Comparison of ENCODE assay signal across 8 mouse cellular contexts in the genomic region with DNA sequence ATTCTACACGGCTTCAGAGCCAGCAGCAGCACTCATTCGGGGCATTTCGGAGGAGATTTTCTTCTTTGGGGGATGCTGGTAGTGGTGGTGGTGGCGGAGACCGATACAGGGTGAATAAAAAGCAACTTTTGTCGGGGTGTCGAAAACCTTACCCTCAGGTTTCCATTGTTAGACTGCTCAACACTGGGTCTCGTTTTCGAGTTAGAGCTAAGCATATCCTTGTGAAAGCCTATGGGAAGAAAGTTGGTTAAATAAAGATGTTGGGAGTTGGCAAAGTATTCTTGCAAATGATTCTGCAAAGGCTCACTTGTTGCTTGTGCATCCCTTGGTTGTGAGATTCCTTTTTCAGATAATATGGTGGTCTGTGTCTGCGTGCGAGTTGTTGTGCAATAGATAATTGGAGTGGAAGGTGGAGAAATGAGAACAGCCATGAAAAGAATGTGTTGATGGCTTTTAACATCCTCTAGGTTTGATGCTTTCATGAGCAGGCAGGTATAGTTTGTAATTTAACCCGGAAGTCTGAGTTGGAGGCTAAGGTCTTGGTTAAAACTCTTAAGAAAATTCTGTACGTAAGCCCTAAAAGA. TPM values are rescaled to one million over a fixed set of nuclear protein-coding genes. Genes with fewer than 3 reads are reported as not detected.
A peak's percentile ranks its signal among the peaks of the same experiment; 100 is the strongest.
DNase-seq lines count a peak whose midpoint lies in the region; ATAC-seq and TF ChIP-seq lines count a peak whose summit lies in the region.

No protein-coding gene starts in this region.

- DNase-seq in cerebellum, adult 2 months: no peak
- DNase-seq in cerebellum, postnatal 10 days: no peak
- no peak for DNase-seq in spleen, adult 2 months (ENCODE audit: low read depth in 1 of 2, low spot score in 2 of 2)
- no peak for DNase-seq in spleen, postnatal 14 days (ENCODE audit: low spot score in 2 of 2)
- DNase-seq in thymus, postnatal 14 days: no peak
- no peak for DNase-seq in layer of hippocampus, adult 9-10 months (ENCODE audit: low spot score)
- DNase-seq in urinary bladder, adult 18-20 months (ENCODE audit: low spot score in 2 of 2): no peak

- WGBS in cerebellum, adult 2 months: 28% methylated on average over 13 of the region's 13 CpGs
- WGBS in spleen, adult 2 months: 28% methylated on average over 13 of the region's 13 CpGs
- 9% methylated on average over 13 of the region's 13 CpGs for WGBS in liver, embryonic 12.5 days (ENCODE audit: insufficient replicate concordance)

- no peak overlapping the region for H3K27ac ChIP-seq in cerebellum, adult 2 months (ENCODE audit: insufficient read depth, low read length)
- H3K27ac ChIP-seq in spleen, adult 2 months (ENCODE audit: insufficient read depth, low read length): no peak overlapping the region
- peak overlapping the region; percentile 89 for H3K27ac ChIP-seq in liver, embryonic 12.5 days

- H3K4me2 ChIP-seq in liver, embryonic 12.5 days: peak overlapping the region; percentile 95

- ATAC-seq in liver, embryonic 12.5 days: no peak

- H3K27me3 ChIP-seq in cerebellum, adult 2 months (ENCODE audit: control insufficient read depth, insufficient read depth, low read length): peaks cover 13% of the 10 kb centered on the region; the same call in 1 of the 2 replicates
- no peaks in the 10 kb centered on the region for H3K27me3 ChIP-seq in spleen, adult 2 months (ENCODE audit: control insufficient read depth, insufficient read depth, low read length)
- H3K27me3 ChIP-seq in liver, embryonic 12.5 days (replicated peaks): no peaks in the 10 kb centered on the region

- H3K4me3 ChIP-seq in cerebellum, adult 2 months (replicated peaks; ENCODE audit: insufficient read depth, low read depth, low read length): peak overlapping the region; percentile 67
- H3K4me3 ChIP-seq in spleen, adult 2 months (ENCODE audit: extremely low read depth, insufficient read depth, insufficient read length): peak overlapping the region; percentile 89
- peak overlapping the region; percentile 92 for H3K4me3 ChIP-seq in liver, embryonic 12.5 days

- no peaks in the 10 kb centered on the region; the same call in 1 of the 2 replicates for H3K4me1 ChIP-seq in cerebellum, adult 2 months (ENCODE audit: control insufficient read depth, insufficient read depth, low read length)
- H3K4me1 ChIP-seq in spleen, adult 2 months (ENCODE audit: control insufficient read depth, insufficient read depth, insufficient read length): peaks cover 26% of the 10 kb centered on the region
- H3K4me1 ChIP-seq in liver, embryonic 12.5 days: peaks cover 74% of the 10 kb centered on the region

- H3K9me3 ChIP-seq in liver, embryonic 12.5 days (replicated peaks): no peaks in the 10 kb centered on the region

- TF ChIP-seq CTCF in cerebellum, adult 2 months (IDR thresholded peaks at IDR 0.05; ENCODE audit: borderline replicate concordance, insufficient read depth, low read depth, low read length): no peak
- TF ChIP-seq CTCF in spleen, adult 2 months (IDR thresholded peaks at IDR 0.05; ENCODE audit: extremely low read depth, insufficient read depth, insufficient read length, insufficient replicate concordance): no peak

- no peak for TF ChIP-seq POLR2A in cerebellum, adult 2 months (IDR thresholded peaks at IDR 0.05; ENCODE audit: borderline replicate concordance, insufficient read depth, low read length)
- no peak for TF ChIP-seq POLR2A in spleen, adult 2 months (IDR thresholded peaks at IDR 0.05; ENCODE audit: low read depth, low read length)

- peak overlapping the region; percentile 85 for H3K9ac ChIP-seq in liver, embryonic 12.5 days

- H3K36me3 ChIP-seq in spleen, adult 2 months (ENCODE audit: control insufficient read depth, insufficient read depth, low read length): no peaks in the 10 kb centered on the region
- H3K36me3 ChIP-seq in liver, embryonic 12.5 days: no peaks in the 10 kb centered on the region

RNA-seq across cellular contexts. Expression of gene Rreb1, which starts 49.9 kb away (rescaled TPM):
- polyA plus RNA-seq in cerebellum, adult 2 months (2012; rRNA removed): 39.2 and 43.8 TPM in 2 replicates
- 15.5 and 20.2 TPM in 2 replicates for polyA plus RNA-seq in spleen, adult 2 months (2012; rRNA removed)
- polyA plus RNA-seq in liver, embryonic 12.5 days (2016; fragmentation: Nextera tagmentation; extraction: Ambion mirVana): 8.8 and 10.2 TPM in 2 replicates
